ENCODE assay signal across 24 mouse cellular contexts in the genomic region with DNA sequence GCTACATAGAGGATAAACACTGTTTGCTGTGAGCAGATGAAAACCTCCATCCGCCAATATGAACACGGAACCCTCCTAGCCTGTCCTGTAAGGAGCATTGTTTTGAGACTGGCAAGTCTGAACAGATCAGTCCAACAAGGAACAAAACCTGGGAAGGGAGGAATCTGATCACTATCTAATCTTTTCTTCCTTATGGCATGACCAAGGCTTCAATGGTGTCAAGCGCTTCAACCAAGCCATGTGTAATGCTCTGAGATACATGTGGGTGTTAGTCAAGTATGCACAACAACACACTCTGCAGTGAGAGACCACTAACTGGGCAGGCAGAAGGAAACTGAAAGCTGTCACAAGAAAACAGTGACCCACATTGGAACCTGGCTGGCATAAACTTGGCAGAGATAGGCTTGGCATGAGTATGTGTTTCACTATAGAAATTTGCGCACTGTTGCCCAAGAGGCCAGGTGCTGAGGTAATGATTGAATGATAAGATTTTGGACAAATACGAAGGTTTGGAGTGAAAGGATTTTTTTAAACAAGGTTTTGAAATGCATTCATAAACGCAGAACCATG.
"Had no signal": no experiment of that assay in that cellular context is flagged by ENCODE, and none has a peak within 500 bp of the region (broad histone marks: within the 10 kb centered on the region; RNA-seq: fewer than 3 reads in every experiment).

No protein-coding gene starts in this region.

- H3K36me3 ChIP-seq: heart, embryonic 10.5 days; heart, embryonic 12.5 days; hindbrain, embryonic 10.5 days; hindbrain, embryonic 12.5 days; intestine, embryonic 15.5 days; limb, embryonic 10.5 days; limb, embryonic 12.5 days; liver, embryonic 12.5 days had no signal

- H3K9me3 ChIP-seq: heart, embryonic 10.5 days; heart, embryonic 12.5 days; hindbrain, embryonic 10.5 days; hindbrain, embryonic 12.5 days; intestine, embryonic 15.5 days; limb, embryonic 10.5 days; limb, embryonic 12.5 days; liver, embryonic 12.5 days had no signal

- DNase-seq: gastrocnemius, postnatal 14 days; gastrocnemius, postnatal 36 days; heart, postnatal 10 days; heart, postnatal 4 days; kidney, adult 18-20 months; kidney, adult 8-10 months; kidney, postnatal 10 days; kidney, postnatal 25 days; kidney, postnatal 4 days; liver had no signal

- H3K27ac ChIP-seq: heart, embryonic 10.5 days; hindbrain, embryonic 10.5 days; hindbrain, embryonic 12.5 days; hindbrain, embryonic 14.5 days; intestine, embryonic 15.5 days; layer of hippocampus, adult 2 months; left cerebral cortex, adult 2 months; limb, embryonic 10.5 days; limb, embryonic 12.5 days; liver, embryonic 12.5 days; liver, embryonic 14.5 days had no signal

- H3K4me2 ChIP-seq: heart, embryonic 12.5 days; hindbrain, embryonic 12.5 days; hindbrain, embryonic 14.5 days; intestine, embryonic 15.5 days; limb, embryonic 12.5 days; liver, embryonic 12.5 days had no signal

- H3K4me3 ChIP-seq: heart, embryonic 10.5 days; heart, embryonic 12.5 days; hindbrain, embryonic 10.5 days; hindbrain, embryonic 12.5 days; intestine, embryonic 15.5 days; layer of hippocampus, adult 2 months; left cerebral cortex, adult 2 months; limb, embryonic 10.5 days; limb, embryonic 12.5 days; liver, embryonic 12.5 days had no signal

- H3K27me3 ChIP-seq: heart, embryonic 12.5 days; hindbrain, embryonic 12.5 days; intestine, embryonic 15.5 days; limb, embryonic 12.5 days; liver, embryonic 12.5 days had no signal

- H3K4me1 ChIP-seq: heart, embryonic 10.5 days; heart, embryonic 12.5 days; hindbrain, embryonic 10.5 days; hindbrain, embryonic 12.5 days; intestine, embryonic 15.5 days; limb, embryonic 10.5 days; limb, embryonic 12.5 days; liver, embryonic 12.5 days had no signal

- ATAC-seq: hindbrain, embryonic 16.5 days; intestine, embryonic 15.5 days; intestine, postnatal 0 days; liver, embryonic 12.5 days had no signal

- H3K9ac ChIP-seq: heart, embryonic 12.5 days; hindbrain, embryonic 12.5 days; hindbrain, embryonic 14.5 days; intestine, embryonic 15.5 days; limb, embryonic 12.5 days; liver, embryonic 12.5 days; liver, embryonic 14.5 days had no signal
